Mouse (Mus musculus) heart, adult 2 months (tissue): ENCODE measurements at regions not wholly inside any gene's neighbourhood (a gene's known extent, or its start where the extent isn't known, plus 50 kb on each side); places are given as distances from the start of the nearest gene placed in this dataset.

Experiments
- CTCF ChIP-seq: fragments of 200-600 bp; IDR thresholded peaks from 2 replicates; pipeline ENCODE4 v1.8.1; 2022; ENCODE audit warnings: antibody characterized with exemption, mild to moderate bottlenecking, moderate library complexity
- EP300 ChIP-seq: fragments of 200-500 bp; IDR thresholded peaks from 2 replicates; pipeline ENCODE4 v1.6.1; 2011; ENCODE audit warnings: low read depth, low read length, control low read depth; ENCODE audit not compliant: insufficient read depth

DNA sequence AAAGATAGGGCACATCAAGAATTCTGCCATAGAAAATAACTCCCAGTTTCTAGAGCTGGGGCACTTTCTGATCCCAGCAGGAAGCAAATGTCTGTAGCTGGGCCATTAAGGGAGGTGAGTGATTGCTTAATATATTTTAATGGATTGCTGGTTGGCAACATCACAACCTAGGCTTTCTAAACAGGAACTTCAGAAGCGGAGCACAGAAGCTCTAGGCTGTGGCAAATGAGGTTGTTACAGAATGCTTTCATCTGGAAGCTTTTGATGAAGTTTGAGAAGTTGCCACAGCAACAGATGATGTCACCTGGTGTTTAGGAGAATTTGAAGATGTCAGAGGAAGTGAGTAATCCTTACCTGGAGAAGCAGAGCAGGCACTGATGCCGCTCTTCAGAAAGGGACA lies 95.3 kb downstream of the Plk2 start:
- TF ChIP-seq CTCF (no peak), EP300 (no peak)
